Mouse (Mus musculus): Measurements from ENCODE around the gene Ruvbl2. TPM values are rescaled to one million over a fixed set of nuclear protein-coding genes. Genes with fewer than 3 reads are reported as not detected.
A peak's percentile ranks its signal among the peaks of the same experiment; 100 is the strongest.

The Ruvbl2 gene
- polyA plus RNA-seq, 1 experiment from 2014 or later: 68.1 TPM

- Histone ChIP-seq H3K36me3 (ENCODE audit: control insufficient read depth, insufficient read depth, low read length) (no peaks in the 10 kb centered on the region), H3K4me1 (ENCODE audit: control insufficient read depth in 2 of 2, insufficient read depth in 2 of 2, low read length in 2 of 2) (peaks cover 13 to 29% of the 10 kb centered on the region in 2 experiments), H3K9me3 (ENCODE audit: control insufficient read depth, low read length) (no peaks in the 10 kb centered on the region), H3K27me3 (ENCODE audit: control insufficient read depth, insufficient read depth, low read length) (peaks cover 79% of the 10 kb centered on the region), H3K4me3 (ENCODE audit: control insufficient read depth in 1 of 2, insufficient read depth in 1 of 2, low read depth in 1 of 2, low read length in 2 of 2) (peak within 1 kb of the TSS; percentile 50 to 58), H3K9ac (ENCODE audit: low read length) (peak within 1 kb of the TSS; percentile 68), H3K27ac (replicated peaks in 1 of 2; ENCODE audit: control insufficient read depth in 1 of 2, insufficient read depth in 1 of 2, low read depth in 2 of 2, low read length in 2 of 2) (peak within 1 kb of the TSS; percentile 46 to 50), H3K4me2 (ENCODE audit: low read length) (peak within 1 kb of the TSS; percentile 94)
- ATAC-seq (ENCODE audit: insufficient number of reproducible peaks, insufficient read depth, low FRiP score, low read depth): peak; percentile 33
- under 1% methylated on average over 42 of the region's 45 CpGs for WGBS
Observed at GRCm38 (mm10) chr7:45413113-45413863, 24.6 kb downstream of the Ruvbl2 start, which contains the start of gene Ntf5. Gene Ntf5, plus strand, starts transcription at chr7:45413695.

- WGBS: 60% methylated on average over 2 of the region's 2 CpGs
Observed at GRCm38 (mm10) chr7:45412421-45412820, 25.5 kb downstream of the Ruvbl2 start.

GRCm38 (mm10) chr7:45409497-45410163 is 28.3 kb downstream of the Ruvbl2 start:
- H3K9ac ChIP-seq (ENCODE audit: low read length): no peak overlapping the region
- no peak for ATAC-seq (ENCODE audit: insufficient number of reproducible peaks, insufficient read depth, low FRiP score, low read depth)
- WGBS: 82% methylated on average over 8 of the region's 8 CpGs

More at GRCm38 (mm10) chr7:45412421-45412820, 25.5 kb downstream of the Ruvbl2 start:
- Histone ChIP-seq H3K4me1 (ENCODE audit: control insufficient read depth in 2 of 2, insufficient read depth in 2 of 2, low read length in 2 of 2) (peaks cover 8 to 29% of the 10 kb centered on the region in 2 experiments), H3K27me3 (ENCODE audit: control insufficient read depth, insufficient read depth, low read length) (peaks cover 81% of the 10 kb centered on the region), H3K9me3 (ENCODE audit: control insufficient read depth, low read length) (no peaks in the 10 kb centered on the region), H3K4me2 (ENCODE audit: low read length) (no peak overlapping the region), H3K4me3 (ENCODE audit: control insufficient read depth in 1 of 2, insufficient read depth in 1 of 2, low read depth in 1 of 2, low read length in 2 of 2) (no peak overlapping the region), H3K36me3 (ENCODE audit: control insufficient read depth, insufficient read depth, low read length) (no peaks in the 10 kb centered on the region), H3K27ac (replicated peaks in 1 of 2; ENCODE audit: control insufficient read depth in 1 of 2, insufficient read depth in 1 of 2, low read depth in 2 of 2, low read length in 2 of 2) (no peak overlapping the region), H3K9ac (ENCODE audit: low read length) (no peak overlapping the region)
- ATAC-seq (ENCODE audit: insufficient number of reproducible peaks, insufficient read depth, low FRiP score, low read depth): no peak

GRCm38 (mm10) chr7:45408949-45409348 is 28.9 kb downstream of the Ruvbl2 start:
- H3K9ac ChIP-seq (ENCODE audit: low read length): no peak overlapping the region
- peaks cover 10 to 23% of the 10 kb centered on the region in 2 experiments for H3K4me1 ChIP-seq (ENCODE audit: control insufficient read depth in 2 of 2, insufficient read depth in 2 of 2, low read length in 2 of 2)
- no peak overlapping the region for H3K4me2 ChIP-seq (ENCODE audit: low read length)
- no peak overlapping the region for H3K27ac ChIP-seq (replicated peaks in 1 of 2; ENCODE audit: control insufficient read depth in 1 of 2, insufficient read depth in 1 of 2, low read depth in 2 of 2, low read length in 2 of 2)
- no peak overlapping the region for H3K4me3 ChIP-seq (ENCODE audit: control insufficient read depth in 1 of 2, insufficient read depth in 1 of 2, low read depth in 1 of 2, low read length in 2 of 2)
- WGBS: 83% methylated on average over 17 of the region's 17 CpGs
- H3K36me3 ChIP-seq (ENCODE audit: control insufficient read depth, insufficient read depth, low read length): no peaks in the 10 kb centered on the region
- no peak for ATAC-seq (ENCODE audit: insufficient number of reproducible peaks, insufficient read depth, low FRiP score, low read depth)
- no peaks in the 10 kb centered on the region for H3K9me3 ChIP-seq (ENCODE audit: control insufficient read depth, low read length)
- H3K27me3 ChIP-seq (ENCODE audit: control insufficient read depth, insufficient read depth, low read length): peaks cover 66% of the 10 kb centered on the region

More at GRCm38 (mm10) chr7:45409497-45410163, 28.3 kb downstream of the Ruvbl2 start:
- Histone ChIP-seq H3K9me3 (ENCODE audit: control insufficient read depth, low read length) (no peaks in the 10 kb centered on the region), H3K27ac (replicated peaks in 1 of 2; ENCODE audit: control insufficient read depth in 1 of 2, insufficient read depth in 1 of 2, low read depth in 2 of 2, low read length in 2 of 2) (no peak overlapping the region), H3K36me3 (ENCODE audit: control insufficient read depth, insufficient read depth, low read length) (no peaks in the 10 kb centered on the region), H3K4me2 (ENCODE audit: low read length) (no peak overlapping the region), H3K27me3 (ENCODE audit: control insufficient read depth, insufficient read depth, low read length) (peaks cover 73% of the 10 kb centered on the region), H3K4me1 (ENCODE audit: control insufficient read depth in 2 of 2, insufficient read depth in 2 of 2, low read length in 2 of 2) (peaks cover 13 to 28% of the 10 kb centered on the region in 2 experiments), H3K4me3 (ENCODE audit: control insufficient read depth in 1 of 2, insufficient read depth in 1 of 2, low read depth in 1 of 2, low read length in 2 of 2) (no peak overlapping the region)

GRCm38 (mm10) chr7:45408351-45408750 is 29.5 kb downstream of the Ruvbl2 start:
- Histone ChIP-seq H3K4me3 (ENCODE audit: control insufficient read depth in 1 of 2, insufficient read depth in 1 of 2, low read depth in 1 of 2, low read length in 2 of 2) (no peak overlapping the region), H3K27ac (replicated peaks in 1 of 2; ENCODE audit: control insufficient read depth in 1 of 2, insufficient read depth in 1 of 2, low read depth in 2 of 2, low read length in 2 of 2) (no peak overlapping the region), H3K9me3 (ENCODE audit: control insufficient read depth, low read length) (no peaks in the 10 kb centered on the region), H3K36me3 (ENCODE audit: control insufficient read depth, insufficient read depth, low read length) (no peaks in the 10 kb centered on the region), H3K4me2 (ENCODE audit: low read length) (no peak overlapping the region), H3K9ac (ENCODE audit: low read length) (no peak overlapping the region), H3K27me3 (ENCODE audit: control insufficient read depth, insufficient read depth, low read length) (peaks cover 60% of the 10 kb centered on the region), H3K4me1 (ENCODE audit: control insufficient read depth in 2 of 2, insufficient read depth in 2 of 2, low read length in 2 of 2) (peaks cover 9 to 17% of the 10 kb centered on the region in 2 experiments)
- WGBS: 75% methylated on average over 7 of the region's 7 CpGs
- no peak for ATAC-seq (ENCODE audit: insufficient number of reproducible peaks, insufficient read depth, low FRiP score, low read depth)

GRCm38 (mm10) chr7:45407836-45408235 is 30.1 kb downstream of the Ruvbl2 start:
- H3K27me3 ChIP-seq (ENCODE audit: control insufficient read depth, insufficient read depth, low read length): peaks cover 59% of the 10 kb centered on the region
- no peak overlapping the region for H3K4me2 ChIP-seq (ENCODE audit: low read length)
- H3K27ac ChIP-seq (replicated peaks in 1 of 2; ENCODE audit: control insufficient read depth in 1 of 2, insufficient read depth in 1 of 2, low read depth in 2 of 2, low read length in 2 of 2): no peak overlapping the region
- peaks cover 5 to 12% of the 10 kb centered on the region in 2 experiments; a peak in 3 of 4 replicates for H3K4me1 ChIP-seq (ENCODE audit: control insufficient read depth in 2 of 2, insufficient read depth in 2 of 2, low read length in 2 of 2)
- no peak overlapping the region for H3K9ac ChIP-seq (ENCODE audit: low read length)
- H3K4me3 ChIP-seq (ENCODE audit: control insufficient read depth in 1 of 2, insufficient read depth in 1 of 2, low read depth in 1 of 2, low read length in 2 of 2): no peak overlapping the region
- H3K36me3 ChIP-seq (ENCODE audit: control insufficient read depth, insufficient read depth, low read length): no peaks in the 10 kb centered on the region
- WGBS: 73% methylated on average over 10 of the region's 10 CpGs
- no peaks in the 10 kb centered on the region for H3K9me3 ChIP-seq (ENCODE audit: control insufficient read depth, low read length)
- no peak for ATAC-seq (ENCODE audit: insufficient number of reproducible peaks, insufficient read depth, low FRiP score, low read depth)

- H3K27ac ChIP-seq (replicated peaks in 1 of 2; ENCODE audit: control insufficient read depth in 1 of 2, insufficient read depth in 1 of 2, low read depth in 2 of 2, low read length in 2 of 2): no peak overlapping the region
- WGBS: under 1% methylated on average over 101 of the region's 114 CpGs
- H3K36me3 ChIP-seq (ENCODE audit: control insufficient read depth, insufficient read depth, low read length): no peaks in the 10 kb centered on the region
- peak overlapping the region; percentile 77 for H3K4me2 ChIP-seq (ENCODE audit: low read length)
- H3K27me3 ChIP-seq (ENCODE audit: control insufficient read depth, insufficient read depth, low read length): peaks cover 55% of the 10 kb centered on the region
- ATAC-seq (ENCODE audit: insufficient number of reproducible peaks, insufficient read depth, low FRiP score, low read depth): no peak
- H3K4me3 ChIP-seq (ENCODE audit: control insufficient read depth in 1 of 2, insufficient read depth in 1 of 2, low read depth in 1 of 2, low read length in 2 of 2): peak overlapping the region; percentile 45 to 55
- no peaks in the 10 kb centered on the region for H3K9me3 ChIP-seq (ENCODE audit: control insufficient read depth, low read length)
- peaks cover 5 to 7% of the 10 kb centered on the region in 2 experiments; a peak in 2 of 4 replicates for H3K4me1 ChIP-seq (ENCODE audit: control insufficient read depth in 2 of 2, insufficient read depth in 2 of 2, low read length in 2 of 2)
- H3K9ac ChIP-seq (ENCODE audit: low read length): peak overlapping the region; percentile 57
Observed at GRCm38 (mm10) chr7:45406157-45407156, 31.4 kb downstream of the Ruvbl2 start.
